Mouse (Mus musculus) liver, adult (tissue): Measurements from ENCODE around the gene Aagab.

Source experiments
- GATA4 ChIP-seq: IDR thresholded peaks from 2 replicates; pipeline ENCODE4 v1.6.1; 2014; ENCODE audit warnings: mild to moderate bottlenecking, low read length; ENCODE audit not compliant: insufficient replicate concordance

Gene Aagab

DNA sequence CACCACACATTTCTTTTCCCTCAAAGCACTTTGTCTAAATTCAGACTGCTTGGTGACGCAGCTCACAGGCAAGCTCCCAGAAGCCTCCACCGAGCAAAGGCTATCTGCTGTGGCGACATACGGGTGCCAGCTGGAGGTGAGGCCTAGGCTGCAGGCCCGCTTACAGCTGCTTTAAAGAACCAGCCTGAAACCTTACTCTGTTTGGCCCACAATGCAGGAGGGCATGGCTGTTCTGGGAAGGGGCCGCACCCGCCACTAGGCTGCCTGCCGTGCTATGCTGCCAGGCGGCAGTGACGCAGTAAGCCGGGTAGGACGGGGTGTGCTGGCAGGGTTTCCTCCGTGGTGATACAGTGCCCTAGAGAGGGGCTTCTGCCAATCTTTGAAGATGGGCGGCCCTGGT, 48.4 kb downstream of the Aagab start:
- no peak for TF ChIP-seq GATA4

GRCm38 (mm10) chr9:63651594-63651993, 49.1 kb downstream of the Aagab start:
- TF ChIP-seq GATA4, result no peak

- no peak for TF ChIP-seq GATA4
Observed at GRCm38 (mm10) chr9:63653666-63654065, 51.2 kb downstream of the Aagab start.

- no peak for TF ChIP-seq GATA4
Observed at GRCm38 (mm10) chr9:63654575-63654974, 52.1 kb downstream of the Aagab start.

DNA sequence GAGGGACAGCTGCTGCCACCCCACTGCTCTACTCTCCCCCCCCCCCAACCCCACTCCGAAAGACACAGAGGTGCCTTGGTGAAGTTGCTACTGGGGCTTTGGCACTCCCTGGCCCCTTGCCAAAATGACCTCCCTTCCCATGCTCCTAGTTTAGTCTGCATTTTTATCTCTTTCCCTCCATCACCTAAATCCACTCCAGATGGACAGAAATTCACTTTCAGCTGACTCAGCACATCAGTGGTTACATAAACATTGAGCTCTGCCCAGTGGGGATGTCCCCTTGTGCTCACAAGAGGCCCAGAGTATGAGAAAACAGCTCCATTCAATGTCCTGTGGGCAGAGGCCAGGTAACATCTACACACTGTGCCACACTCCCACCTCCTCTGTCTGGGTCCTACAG, 52.6 kb downstream of the Aagab start:
- TF ChIP-seq GATA4, result no peak

GRCm38 (mm10) chr9:63657167-63657566, 54.7 kb downstream of the Aagab start:
- peak; percentile 69; the same call in 1 of the 2 replicates for TF ChIP-seq GATA4

GRCm38 (mm10) chr9:63658436-63658835, 56.0 kb downstream of the Aagab start:
- TF ChIP-seq GATA4, result no peak

- no peak for TF ChIP-seq GATA4
Observed at GRCm38 (mm10) chr9:63658970-63659371, 56.5 kb downstream of the Aagab start.

DNA sequence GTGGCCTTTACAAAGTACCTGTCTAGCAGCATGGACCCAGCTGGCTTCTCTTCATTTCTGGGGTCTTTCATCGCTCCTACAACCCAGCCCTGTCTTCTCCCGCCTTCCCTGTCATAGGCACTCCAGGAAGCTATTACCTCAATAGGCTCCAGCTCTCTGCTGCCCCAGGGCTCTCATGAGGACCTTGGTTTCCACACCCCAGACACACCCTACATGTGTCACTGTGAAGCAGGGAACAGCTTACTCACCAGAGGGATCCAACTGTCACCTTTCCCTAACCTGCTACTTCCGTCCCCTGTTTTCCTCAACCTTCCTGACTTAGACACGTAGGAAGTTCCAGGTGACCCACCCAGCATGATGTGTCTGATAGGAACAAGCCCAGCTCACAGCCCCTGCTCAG, 57.6 kb downstream of the Aagab start:
- no peak for TF ChIP-seq GATA4

- no peak for TF ChIP-seq GATA4
Observed at GRCm38 (mm10) chr9:63660691-63661090, 58.2 kb downstream of the Aagab start.

DNA sequence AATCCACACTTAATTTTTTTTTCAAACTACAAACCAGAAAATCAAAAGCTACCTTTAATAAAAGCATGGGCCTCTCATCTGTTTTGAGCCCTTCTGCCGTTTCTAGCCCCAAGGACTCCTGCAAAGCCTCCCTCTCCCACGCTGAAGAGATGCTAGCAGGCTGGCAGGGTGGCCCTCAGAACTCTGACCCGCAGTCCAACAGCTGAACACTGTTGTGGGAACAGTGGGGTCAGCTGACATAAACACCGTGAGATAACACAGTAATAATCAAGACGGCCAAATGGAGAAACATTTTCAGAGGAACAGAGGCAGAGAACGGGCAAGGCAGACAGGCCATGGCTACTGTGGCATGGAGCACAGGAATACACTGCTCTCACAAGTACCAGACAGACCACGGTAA, 60.3 kb downstream of the Aagab start:
- TF ChIP-seq GATA4, result no peak

DNA sequence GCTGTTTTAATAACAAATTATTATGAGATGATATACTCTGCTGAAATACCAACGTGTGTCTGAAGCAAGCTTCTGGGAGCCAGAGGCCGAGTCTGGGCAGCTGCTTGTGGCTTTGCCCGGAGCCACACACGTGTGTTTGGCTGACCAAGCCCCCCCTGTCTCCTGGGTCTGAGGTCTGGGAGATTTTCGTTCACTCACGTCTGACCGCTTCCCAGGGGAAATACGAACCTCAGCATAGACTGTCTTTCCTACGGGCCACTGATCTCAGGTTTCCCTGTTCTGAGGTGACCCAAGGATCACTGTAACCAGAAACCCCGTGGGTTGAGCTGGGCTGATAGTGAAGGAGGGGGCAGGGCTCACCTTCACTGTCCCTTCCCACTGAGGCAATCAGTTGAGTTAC, 60.8 kb downstream of the Aagab start:
- no peak for TF ChIP-seq GATA4

- no peak for TF ChIP-seq GATA4
Observed at GRCm38 (mm10) chr9:63664300-63664745, 61.9 kb downstream of the Aagab start.

- no peak for TF ChIP-seq GATA4
Observed at GRCm38 (mm10) chr9:63664792-63665646, 62.6 kb downstream of the Aagab start.

GRCm38 (mm10) chr9:63666612-63667372, 64.3 kb downstream of the Aagab start:
- no peak for TF ChIP-seq GATA4

- TF ChIP-seq GATA4, result no peak
Observed at GRCm38 (mm10) chr9:63667373-63667724, 64.9 kb downstream of the Aagab start.
